Mouse (Mus musculus) midbrain, postnatal 0 days (tissue): ENCODE data around the gene Slc22a17. TPM values are rescaled to one million over a fixed set of nuclear protein-coding genes. Genes with fewer than 3 reads are reported as not detected.

Experiments used
- ATAC-seq: fragments of 200-750 bp; cut with Nextera tagmentation; 2 replicates; pipeline ENCODE4 v1.8.0; 2017; ENCODE audit warnings: moderate number of reproducible peaks, mild to moderate bottlenecking, moderate TSS enrichment, moderate library complexity; ENCODE audit not compliant: low FRiP score
- DNase-seq: peaks from one replicate; pipeline ENCODE4 v3.0.0-alpha.2; 2015; ENCODE audit warnings: low spot score
- H3K27ac ChIP-seq: fragments of 300-500 bp; sonication (generic); 2 replicates; pipeline ENCODE4 v1.5.1; 2014; ENCODE audit warnings: low read depth, mild to moderate bottlenecking, low read length, mixed read lengths
- H3K27me3 ChIP-seq: fragments of 300-500 bp; sonication (generic); 2 replicates; pipeline ENCODE4 v1.6.1; 2014; ENCODE audit warnings: low read length, control low read depth, mixed read lengths; ENCODE audit not compliant: insufficient read depth
- H3K36me3 ChIP-seq: fragments of 300-500 bp; sonication (generic); 2 replicates; pipeline ENCODE4 v1.6.1; 2014; ENCODE audit warnings: low read length, control low read depth, mixed read lengths; ENCODE audit not compliant: insufficient read depth
- H3K4me1 ChIP-seq: fragments of 300-500 bp; sonication (generic); 2 replicates; pipeline ENCODE4 v1.6.1; 2014; ENCODE audit warnings: mild to moderate bottlenecking, control low read depth, antibody characterized with exemption, low read length, mixed read lengths; ENCODE audit not compliant: insufficient read depth
- H3K4me2 ChIP-seq: fragments of 300-500 bp; sonication (generic); 2 replicates; pipeline ENCODE4 v1.6.1; 2014; ENCODE audit warnings: low read depth, mild to moderate bottlenecking, low read length, mixed read lengths; ENCODE audit not compliant: poor library complexity, severe bottlenecking
- H3K4me3 ChIP-seq: fragments of 300-500 bp; sonication (generic); 2 replicates; pipeline ENCODE4 v1.5.1; 2014; ENCODE audit warnings: low read depth, mild to moderate bottlenecking, low read length, moderate library complexity
- H3K9ac ChIP-seq: fragments of 300-500 bp; sonication (generic); replicated peaks from 2 replicates; pipeline ENCODE4 v1.6.1; 2014; ENCODE audit warnings: mild to moderate bottlenecking, low read length, moderate library complexity, mixed read lengths; ENCODE audit not compliant: poor library complexity, severe bottlenecking
- H3K9me3 ChIP-seq: fragments of 300-500 bp; sonication (generic); 2 replicates; pipeline ENCODE4 v1.6.1; 2016; ENCODE audit warnings: low read length, control low read depth
- CTCF ChIP-seq: IDR thresholded peaks from 2 replicates; pipeline ENCODE4 v1.5.1; 2016; ENCODE audit warnings: antibody characterized with exemption, mild to moderate bottlenecking
- WGBS: fragments of 180-500 bp; shearing (Covaris S2); extraction: QIAGEN DNeasy Blood & Tissue Kit; methylation state at CpG from one replicate; pipeline ENCODE4 v1.1.7; 2014; 5-methylcytosine and 5-hydroxymethylcytosine counted together
- polyA plus RNA-seq: library from polyadenylated mRNA; unstranded; fragments of >200 nt; fragmentation: Nextera tagmentation; extraction: Ambion mirVana; gene quantifications from 2 replicates; pipeline ENCODE4 v1.2.1, GENCODE M21; 2015
- total RNA-seq: library from RNA; depleted of rRNA; stranded (reverse); fragments of >200 nt; gene quantifications from 2 replicates; pipeline ENCODE4 v1.2.3, GENCODE M21; 2014

The Slc22a17 gene
- total and polyA plus RNA-seq, 2 experiments from 2014 or later = 345 to 558 TPM

- H3K9ac ChIP-seq = no peak overlapping the region
- DNase-seq (no peak), ATAC-seq (no peak)
- no peaks in the 10 kb centered on the region for H3K27me3 ChIP-seq
- H3K4me3 ChIP-seq = no peak overlapping the region
- no peak for TF ChIP-seq CTCF
- H3K9me3 ChIP-seq = peaks cover 8% of the 10 kb centered on the region
- H3K4me1 ChIP-seq = peaks cover 6% of the 10 kb centered on the region; the same call in 1 of the 2 replicates
- 92% methylated on average over 16 of the region's 16 CpGs for WGBS
- no peak overlapping the region for H3K4me2 ChIP-seq
- H3K36me3 ChIP-seq = peaks cover 8% of the 10 kb centered on the region
- H3K27ac ChIP-seq = no peak overlapping the region
Observed at GRCm38 (mm10) chr14:54920076-54920685, 7.2 kb upstream of the Slc22a17 start.

GRCm38 (mm10) chr14:54913343-54913742, 411 bp upstream of the Slc22a17 start:
- peak overlapping the region; percentile 98 for H3K9ac ChIP-seq
- peaks cover 21% of the 10 kb centered on the region for H3K36me3 ChIP-seq
- peak overlapping the region; percentile 97 for H3K27ac ChIP-seq
- 12% methylated on average over 10 of the region's 10 CpGs for WGBS
- no peak for TF ChIP-seq CTCF
- no peaks in the 10 kb centered on the region for H3K9me3 ChIP-seq
- DNase-seq (peak; percentile 13), ATAC-seq (peak; percentile 9)
- H3K4me2 ChIP-seq = peak overlapping the region; percentile 96
- 0 out of 2 replicates have a peak, but pooled peaks cover 4% of the 10 kb centered on the region for H3K4me1 ChIP-seq
- peak overlapping the region; percentile 94 for H3K4me3 ChIP-seq
- no peaks in the 10 kb centered on the region for H3K27me3 ChIP-seq

GRCm38 (mm10) chr14:54912109-54912850, 652 bp downstream of the Slc22a17 start:
- Histone ChIP-seq H3K4me1 (0 out of 2 replicates have a peak, but pooled peaks cover 4% of the 10 kb centered on the region), H3K4me3 (peak overlapping the region; percentile 94), H3K9ac (peak overlapping the region; percentile 98), H3K9me3 (no peaks in the 10 kb centered on the region), H3K27ac (peak overlapping the region; percentile 97), H3K36me3 (peaks cover 30% of the 10 kb centered on the region), H3K4me2 (peak overlapping the region; percentile 96), H3K27me3 (no peaks in the 10 kb centered on the region)
- no peak for TF ChIP-seq CTCF
- WGBS = 2% methylated on average over 31 of the region's 69 CpGs
- ATAC-seq (peak; percentile 78), DNase-seq (peak; percentile 50)

DNA sequence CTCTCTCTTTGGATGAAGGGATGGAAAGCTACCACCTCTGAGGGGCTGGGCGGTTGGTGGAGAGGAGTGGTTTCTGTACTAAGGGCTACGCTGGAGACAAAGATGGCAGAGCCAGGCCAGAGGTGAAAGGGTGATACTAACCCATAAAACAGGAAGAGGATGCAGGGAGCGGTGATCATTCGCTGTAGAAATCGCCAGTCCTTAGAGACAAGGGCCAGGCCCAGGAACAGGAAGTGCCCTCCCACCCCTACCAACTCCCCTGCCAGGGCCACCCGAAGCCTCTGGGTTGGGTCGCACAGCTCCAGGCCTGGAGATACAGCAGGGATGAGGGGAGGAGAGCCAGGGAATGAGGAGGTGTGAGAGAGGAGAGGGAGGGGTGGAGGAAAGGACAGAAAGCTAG, 4.2 kb downstream of the Slc22a17 start:
- H3K9ac ChIP-seq = 0 out of 2 replicates have a peak overlapping the region, but pooled peaks have one; percentile 13
- no peaks in the 10 kb centered on the region for H3K9me3 ChIP-seq
- H3K4me1 ChIP-seq = 0 out of 2 replicates have a peak, but pooled peaks cover 3% of the 10 kb centered on the region
- no peak overlapping the region for H3K4me2 ChIP-seq
- no peak overlapping the region for H3K27ac ChIP-seq
- no peaks in the 10 kb centered on the region for H3K27me3 ChIP-seq
- peaks cover 43% of the 10 kb centered on the region for H3K36me3 ChIP-seq
- WGBS = 87% methylated on average over 7 of the region's 7 CpGs
- TF ChIP-seq CTCF = no peak
- no peak for DNase-seq
- no peak for ATAC-seq
- no peak overlapping the region for H3K4me3 ChIP-seq

- no peaks in the 10 kb centered on the region for H3K9me3 ChIP-seq
- no peak for DNase-seq
- no peaks in the 10 kb centered on the region for H3K27me3 ChIP-seq
- H3K9ac ChIP-seq = no peak overlapping the region
- H3K36me3 ChIP-seq = peaks cover 31% of the 10 kb centered on the region
- 94% methylated on average over 4 of the region's 4 CpGs for WGBS
- no peak overlapping the region for H3K4me2 ChIP-seq
- no peak overlapping the region for H3K4me3 ChIP-seq
- no peaks in the 10 kb centered on the region for H3K4me1 ChIP-seq
- H3K27ac ChIP-seq = no peak overlapping the region
- no peak for TF ChIP-seq CTCF
- no peak for ATAC-seq
Observed at GRCm38 (mm10) chr14:54903641-54904040, 9.3 kb downstream of the Slc22a17 start.

GRCm38 (mm10) chr14:54900383-54900782, 12.5 kb downstream of the Slc22a17 start:
- no peak overlapping the region for H3K9ac ChIP-seq
- TF ChIP-seq CTCF = peak; percentile 88
- peaks cover 24% of the 10 kb centered on the region for H3K36me3 ChIP-seq
- WGBS = 1% methylated on average over 3 of the region's 3 CpGs
- no peak overlapping the region for H3K4me2 ChIP-seq
- DNase-seq = peak; percentile 94
- H3K27me3 ChIP-seq = no peaks in the 10 kb centered on the region
- H3K4me1 ChIP-seq = no peaks in the 10 kb centered on the region
- peak; percentile 68 for ATAC-seq
- no peak overlapping the region for H3K4me3 ChIP-seq
- no peaks in the 10 kb centered on the region for H3K9me3 ChIP-seq
- 0 out of 2 replicates have a peak overlapping the region, but pooled peaks have one; percentile 0 for H3K27ac ChIP-seq
